Mouse (Mus musculus) lung, postnatal 0 days (tissue): ENCODE measurements around the gene Gm10097.

Source experiments
- CTCF ChIP-seq: IDR thresholded peaks from 2 replicates; pipeline ENCODE4 v1.5.1; 2016; ENCODE audit warnings: antibody characterized with exemption, mild to moderate bottlenecking
- EP300 ChIP-seq: IDR thresholded peaks from 2 replicates; pipeline ENCODE4 v1.6.1; 2016; ENCODE audit warnings: antibody characterized with exemption, mild to moderate bottlenecking, control low read depth

GRCm38 (mm10) chr10:5058876-5059275 is 10.1 kb upstream of the Gm10097 start:
- TF ChIP-seq CTCF (no peak), EP300 (no peak)
